ENCODE assay signal across 10 mouse cellular contexts in the genomic region with DNA sequence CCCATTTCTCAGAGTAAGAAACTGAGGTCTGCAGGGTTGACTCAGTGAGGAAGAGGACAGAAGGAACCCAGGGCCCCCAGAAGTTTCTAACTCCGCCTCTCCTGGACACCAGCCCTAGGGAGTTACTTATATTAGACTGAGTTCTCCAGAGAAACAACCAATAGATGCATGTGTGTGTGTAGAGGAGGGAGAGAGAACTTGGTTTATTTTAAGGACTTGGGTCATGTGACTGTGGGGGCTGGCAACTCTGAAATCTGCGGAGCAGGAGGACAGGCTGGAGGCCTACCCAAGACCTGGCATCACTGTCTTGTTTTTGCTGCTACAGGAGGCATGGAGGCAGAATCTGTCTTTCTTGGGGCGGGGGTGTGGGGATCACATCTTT. TPM values are rescaled to one million over a fixed set of nuclear protein-coding genes. Genes with fewer than 3 reads are reported as not detected.
DNase-seq lines count a peak whose midpoint lies in the region; ATAC-seq and TF ChIP-seq lines count a peak whose summit lies in the region.
"Had no signal": no experiment of that assay in that cellular context is flagged by ENCODE, and none has a peak within 500 bp of the region (broad histone marks: within the 10 kb centered on the region; RNA-seq: fewer than 3 reads in every experiment).

No protein-coding gene starts in this region.

- H3K9ac ChIP-seq in CH12.LX (ENCODE audit: insufficient read depth, low read depth): no peak overlapping the region
- H3K9ac ChIP-seq in heart, embryonic 16.5 days (ENCODE audit: low read length): 0 out of 2 replicates have a peak overlapping the region, but pooled peaks have one; percentile 52
- no peak overlapping the region for H3K9ac ChIP-seq in lung, embryonic 15.5 days

- ATAC-seq in heart, embryonic 16.5 days (replicated peaks; ENCODE audit: extremely low read depth, insufficient read depth, low FRiP score): peak; percentile 72
- ATAC-seq in lung, embryonic 15.5 days (ENCODE audit: borderline replicate concordance, extremely low read depth, low FRiP score, low TSS enrichment): peak; percentile 67; the same call in 1 of the 2 replicates
- ATAC-seq in megakaryocyte-erythroid progenitor cell, adult 5-6 weeks (replicated peaks; ENCODE audit: low FRiP score, low TSS enrichment, poor library complexity, severe bottlenecking): no peak

- dilution Hi-C loops in CH12.LX (cut with MboI; ENCODE audit: extremely low pct_ligation_motif_present, extremely low pct_unique_long_range_greater_than_20kb, low sequenced_read_pairs): no loop called here

- no peaks in the 10 kb centered on the region for H3K27me3 ChIP-seq in CH12.LX (replicated peaks)
- no peaks in the 10 kb centered on the region for H3K27me3 ChIP-seq in heart, embryonic 16.5 days (ENCODE audit: control insufficient read depth, insufficient read depth, low read length)
- no peaks in the 10 kb centered on the region for H3K27me3 ChIP-seq in lung, embryonic 15.5 days

- peak; percentile 41 for DNase-seq in adrenal gland, adult 2 months
- DNase-seq in adrenal gland, postnatal 4 days (ENCODE audit: low spot score in 2 of 2): no peak
- DNase-seq in CH12.LX (ENCODE audit: extremely low read depth): no peak
- DNase-seq in urinary bladder, postnatal 14 days (ENCODE audit: low spot score): no peak
- DNase-seq in ovary, postnatal 36 days (ENCODE audit: low spot score): no peak
- DNase-seq: thymus, postnatal 25 days had no signal

- no peak for TF ChIP-seq RAD21 in CH12.LX (IDR thresholded peaks at IDR 0.05; ENCODE audit: low read depth, low read length)

- no peaks in the 10 kb centered on the region for H3K9me3 ChIP-seq in CH12.LX (replicated peaks; ENCODE audit: low read length)
- H3K9me3 ChIP-seq in heart, embryonic 16.5 days (replicated peaks; ENCODE audit: control insufficient read depth, low read length): no peaks in the 10 kb centered on the region
- no peaks in the 10 kb centered on the region for H3K9me3 ChIP-seq in lung, embryonic 15.5 days

- H3K4me1 ChIP-seq in CH12.LX (ENCODE audit: control insufficient read depth in 1 of 2, insufficient read depth in 2 of 2): peaks cover 0 to 16% of the 10 kb centered on the region in 2 experiments; a peak in 2 of 4 replicates
- peaks cover 73% of the 10 kb centered on the region for H3K4me1 ChIP-seq in heart, embryonic 16.5 days (ENCODE audit: control insufficient read depth, insufficient read depth, low read length)
- peaks cover 26% of the 10 kb centered on the region for H3K4me1 ChIP-seq in lung, embryonic 15.5 days

- TF ChIP-seq EP300 in CH12.LX (IDR thresholded peaks at IDR 0.05; ENCODE audit: low read length): no peak

- in situ Hi-C loops in CH12.LX (cut with MboI; ENCODE audit: low pct_ligation_motif_present, low pct_unique_long_range_greater_than_20kb, low sequenced_read_pairs): no loop called here

- H3K79me2 ChIP-seq in CH12.LX (replicated peaks; ENCODE audit: control insufficient read depth, extremely low read depth, insufficient read depth, poor library complexity, severe bottlenecking): no peaks in the 10 kb centered on the region

- H3K36me3 ChIP-seq in CH12.LX (replicated peaks in 1 of 2; ENCODE audit: control insufficient read depth in 1 of 2, insufficient read depth in 1 of 2, low read length in 1 of 2): no peaks in the 10 kb centered on the region
- no peaks in the 10 kb centered on the region for H3K36me3 ChIP-seq in heart, embryonic 16.5 days (ENCODE audit: control insufficient read depth, insufficient read depth)
- no peaks in the 10 kb centered on the region for H3K36me3 ChIP-seq in lung, embryonic 15.5 days

- TF ChIP-seq CTCF in CH12.LX (conservative IDR thresholded peaks at IDR 0.05 in 1 of 2, IDR thresholded peaks at IDR 0.05 in 1 of 2; ENCODE audit: low read depth in 2 of 2, low read length in 2 of 2): no peak

- H3K4me2 ChIP-seq in CH12.LX (ENCODE audit: insufficient read depth, low read depth, poor library complexity, severe bottlenecking): no peak overlapping the region
- H3K4me2 ChIP-seq in heart, embryonic 16.5 days (ENCODE audit: low read depth, low read length): peak overlapping the region; percentile 37
- H3K4me2 ChIP-seq in lung, embryonic 15.5 days: no peak overlapping the region

- no peak overlapping the region for H3K27ac ChIP-seq in CH12.LX (ENCODE audit: insufficient read depth, low read depth)
- H3K27ac ChIP-seq in heart, embryonic 16.5 days (ENCODE audit: low read length): peak overlapping the region; percentile 92
- H3K27ac ChIP-seq in lung, embryonic 15.5 days: no peak overlapping the region
- H3K27ac ChIP-seq: macrophage had no signal

- no peak overlapping the region for H3K4me3 ChIP-seq in CH12.LX (replicated peaks in 1 of 3; ENCODE audit: low read depth in 2 of 3, low read length in 2 of 3, poor library complexity in 1 of 3)
- no peak overlapping the region for H3K4me3 ChIP-seq in heart, embryonic 16.5 days (ENCODE audit: low read length)
- no peak overlapping the region for H3K4me3 ChIP-seq in lung, embryonic 15.5 days

- WGBS in heart, embryonic 16.5 days: 36% methylated on average over 3 of the region's 3 CpGs
- WGBS in lung, embryonic 15.5 days: 62% methylated on average over 3 of the region's 3 CpGs

- no peak for TF ChIP-seq POLR2A in CH12.LX (IDR thresholded peaks at IDR 0.05; ENCODE audit: low read depth, low read length)

TF ChIP-seq in CH12.LX, 34 proteins besides CTCF, POLR2A, EP300 and RAD21:
- TF ChIP-seq CHD1 (IDR thresholded peaks at IDR 0.05; ENCODE audit: low read depth, low read length) (no peak), USF2 (conservative IDR thresholded peaks at IDR 0.05; ENCODE audit: low read depth, low read length) (0 out of 2 replicates have a peak, but pooled peaks have one; percentile 11), MXI1 (IDR thresholded peaks at IDR 0.05; ENCODE audit: low read depth, low read length) (no peak), KAT2A (IDR thresholded peaks at IDR 0.05; ENCODE audit: insufficient replicate concordance, low read length) (no peak), SIN3A (IDR thresholded peaks at IDR 0.05; ENCODE audit: low read length) (no peak), E2F4 (IDR thresholded peaks at IDR 0.05; ENCODE audit: insufficient replicate concordance, low read depth, low read length) (no peak), JUN (IDR thresholded peaks at IDR 0.05; ENCODE audit: insufficient read depth, low read depth, low read length) (no peak), NRF1 (IDR thresholded peaks at IDR 0.05; ENCODE audit: low read depth, low read length) (no peak)

RNA-seq across cellular contexts. Expression of gene Lrrc75a, which starts 11.5 kb away (rescaled TPM):
- total RNA-seq in adrenal gland, adult 2 months (2021): 10 to 100 TPM; 17.5 to 40.5 TPM
- polyA plus RNA-seq in adrenal gland, adult 2 months (2012; rRNA removed): 46.9 and 73.5 TPM in 2 replicates
- total RNA-seq in adrenal gland, postnatal 4 days (2021): 10 to 100 TPM; 47.8 to 53.0 TPM
- 2.9 and 12.6 TPM in 2 replicates for total RNA-seq in CH12.LX (2012; rRNA removed)
- total RNA-seq in CH12.LX (2014; rRNA removed): 1.3 and 1.6 TPM in 2 replicates
- 1.8 and 2.7 TPM in 2 replicates for polyA plus RNA-seq in CH12.LX (2012; ENCODE audit: insufficient read length, low read depth)
- polyA plus RNA-seq in heart, embryonic 16.5 days (2015; fragmentation: Nextera tagmentation; extraction: Ambion mirVana): 11.4 and 15.2 TPM in 2 replicates
- 12.6 and 13.0 TPM in 2 replicates for polyA plus RNA-seq in lung, embryonic 15.5 days (2015; fragmentation: Nextera tagmentation; extraction: Ambion mirVana)
- total RNA-seq in megakaryocyte-erythroid progenitor cell, adult 5-6 weeks (2014; fragmentation: Nextera tagmentation): 2.1 and 3.1 TPM in 2 replicates
- 0.99 and 1.8 TPM in 2 replicates for total RNA-seq in megakaryocyte-erythroid progenitor cell, adult 5-6 weeks (2017)

RNA-seq across cellular contexts. Expression of gene Mmgt2, which starts 11.6 kb away (rescaled TPM):
- total RNA-seq in adrenal gland, adult 2 months (2021): 10 to 100 TPM; 34.5 to 47.3 TPM
- 87.2 and 88.1 TPM in 2 replicates for polyA plus RNA-seq in adrenal gland, adult 2 months (2012; rRNA removed)
- 10 to 100 TPM; 49.0 to 53.5 TPM for total RNA-seq in adrenal gland, postnatal 4 days (2021)
- total RNA-seq in CH12.LX (2012; rRNA removed) (47.9 and 60.7 TPM in 2 replicates), CH12.LX (2014; rRNA removed) (41.2 and 49.2 TPM in 2 replicates)
- polyA plus RNA-seq in CH12.LX (2012; ENCODE audit: insufficient read length, low read depth): 61.4 and 65.9 TPM in 2 replicates
- polyA plus RNA-seq in heart, embryonic 16.5 days (2015; fragmentation: Nextera tagmentation; extraction: Ambion mirVana): 48.8 and 49.0 TPM in 2 replicates
- 40.9 and 42.1 TPM in 2 replicates for polyA plus RNA-seq in lung, embryonic 15.5 days (2015; fragmentation: Nextera tagmentation; extraction: Ambion mirVana)
- total RNA-seq in megakaryocyte-erythroid progenitor cell, adult 5-6 weeks (2014; fragmentation: Nextera tagmentation): 16.4 and 29.7 TPM in 2 replicates
- total RNA-seq in megakaryocyte-erythroid progenitor cell, adult 5-6 weeks (2017): 9.1 and 14.8 TPM in 2 replicates
